Comparison of ENCODE assay signal across 20 mouse cellular contexts in the genomic region with DNA sequence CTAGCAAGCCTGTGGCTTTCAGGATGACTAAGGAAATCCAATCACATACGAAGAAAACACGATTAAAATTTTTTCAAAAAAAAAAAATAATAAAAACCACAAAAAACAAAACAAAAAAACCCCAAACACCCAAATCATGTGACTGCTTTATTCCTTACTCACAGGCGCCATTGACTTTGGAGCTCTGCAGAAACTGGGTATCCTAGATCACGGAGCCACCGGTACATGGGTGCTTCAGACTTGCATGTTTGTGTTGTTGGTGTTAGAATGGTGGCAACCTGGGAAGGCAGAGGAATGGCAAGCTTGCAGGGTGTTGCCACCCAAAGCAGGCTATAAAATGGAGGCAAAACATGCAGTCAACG.
"Had no signal": no experiment of that assay in that cellular context is flagged by ENCODE, and none has a peak within 500 bp of the region (broad histone marks: within the 10 kb centered on the region; RNA-seq: fewer than 3 reads in every experiment).

No protein-coding gene starts in this region.

- H3K4me3 ChIP-seq: heart, embryonic 10.5 days; heart, embryonic 12.5 days; hindbrain, embryonic 10.5 days; hindbrain, embryonic 12.5 days; hindbrain, embryonic 15.5 days; layer of hippocampus, adult 2 months; left cerebral cortex, adult 2 months; limb, embryonic 13.5 days; liver, embryonic 13.5 days; liver, embryonic 15.5 days had no signal

- H3K27ac ChIP-seq: heart, embryonic 10.5 days; hindbrain, embryonic 10.5 days; hindbrain, embryonic 12.5 days; hindbrain, embryonic 15.5 days; hindbrain, postnatal 0 days; layer of hippocampus, adult 2 months; left cerebral cortex, adult 2 months; liver, embryonic 13.5 days; liver, embryonic 15.5 days had no signal

- H3K4me1 ChIP-seq: liver, embryonic 13.5 days; liver, embryonic 15.5 days had no signal

- H3K27me3 ChIP-seq: heart, embryonic 12.5 days; hindbrain, embryonic 12.5 days; hindbrain, embryonic 15.5 days; liver, embryonic 13.5 days; liver, embryonic 15.5 days had no signal

- H3K36me3 ChIP-seq: heart, embryonic 10.5 days; heart, embryonic 12.5 days; hindbrain, embryonic 10.5 days; hindbrain, embryonic 12.5 days; hindbrain, embryonic 15.5 days; limb, embryonic 13.5 days; liver, embryonic 13.5 days; liver, embryonic 15.5 days had no signal

- H3K9ac ChIP-seq: heart, embryonic 12.5 days; hindbrain, embryonic 12.5 days; hindbrain, embryonic 15.5 days; limb, embryonic 13.5 days; liver, embryonic 13.5 days; liver, embryonic 15.5 days; liver, postnatal 0 days had no signal

- H3K9me3 ChIP-seq: heart, embryonic 10.5 days; heart, embryonic 12.5 days; hindbrain, embryonic 10.5 days; hindbrain, embryonic 12.5 days; hindbrain, embryonic 15.5 days; limb, embryonic 13.5 days; liver, embryonic 13.5 days; liver, embryonic 15.5 days had no signal

- DNase-seq: heart, postnatal 4 days; kidney, adult 11 months; kidney, adult 2 months; kidney, postnatal 10 days; kidney, postnatal 25 days; kidney, postnatal 4 days; liver; liver, embryonic 13.5 days; liver, postnatal 0 days had no signal

- H3K4me2 ChIP-seq: heart, embryonic 12.5 days; hindbrain, embryonic 12.5 days; hindbrain, embryonic 15.5 days; limb, embryonic 13.5 days; liver, embryonic 11.5 days; liver, embryonic 13.5 days; liver, embryonic 15.5 days had no signal
